Mouse (Mus musculus) Patski (cell line): ENCODE results near the gene Acss2. TPM values are rescaled to one million over a fixed set of nuclear protein-coding genes. Genes with fewer than 3 reads are reported as not detected.

Experiments
- ATAC-seq: fragments of 100-300 bp; one replicate; pipeline ENCODE4 v1.8.0; 2021
- CTCF ChIA-PET: fragments of 350-600 bp; sonication (Branson Sonifier 250); formaldehyde crosslinking; loops from one replicate; lab custom pipeline; 2022; ENCODE audit warnings: inconsistent platforms; lab: Charles Lee
- POLR2A ChIA-PET: fragments of 350-600 bp; sonication (Branson Sonifier 250); formaldehyde crosslinking; loops from one replicate; lab custom pipeline; 2022; ENCODE audit warnings: antibody characterized with exemption, inconsistent platforms; lab: Charles Lee
- DNase-seq: peaks from one replicate; pipeline ENCODE4 v3.0.0-alpha.2; 2011; ENCODE audit warnings: low read depth, low spot score
- H3K27me3 ChIP-seq: fragments of 371-371 bp; one replicate; pipeline ENCODE4 v1.5.1; 2021
- CTCF ChIP-seq: fragments of 100-300 bp; IDR thresholded peaks from one replicate; pipeline ENCODE4 v1.5.1; 2021
- in situ Hi-C: fragments of 300-500 bp; cut with MboI; formaldehyde crosslinking; loops from 3 replicates; pipeline ENCODE4 v1.11.1; 2018; ENCODE audit warnings: low pct_unique_long_range_greater_than_20kb, mixed read lengths
- polyA plus RNA-seq: library from polyadenylated mRNA; unstranded; gene quantifications from one replicate; pipeline ENCODE4 v1.2.3, GENCODE M21; 2021

The Acss2 gene
- polyA plus RNA-seq, 1 experiment from 2014 or later: 12.4 TPM

- ATAC-seq (no peak), DNase-seq (no peak)
- no peak for TF ChIP-seq CTCF
- ChIA-PET CTCF (interaction anchor here (0.9 to 2.0 kb wide), 3 partner anchors 8 to 121 kb away, joined by 3 to 5 read pairs (median 5); no protein-coding TSS in a partner anchor), POLR2A (no interaction called here)
- in situ Hi-C loops: no loop called here
- H3K27me3 ChIP-seq: no peaks in the 10 kb centered on the region
Observed at GRCm38 (mm10) chr2:155634562-155634961, 116.8 kb downstream of the Acss2 start.

Other genes with a start within 250 kb of the Acss2 start
- 128 TPM for gene Map1lc3a, start 241.7 kb upstream of the Acss2 start, polyA plus RNA-seq
- gene Pigu, start 160.5 kb upstream of the Acss2 start, polyA plus RNA-seq: 50.3 TPM
- gene Trp53inp2, start 136.9 kb upstream of the Acss2 start, polyA plus RNA-seq: 140 TPM
- 40.0 TPM for gene Ncoa6, start 44.1 kb upstream of the Acss2 start, polyA plus RNA-seq
- gene Ggt7, start 289 bp downstream of the Acss2 start, polyA plus RNA-seq: 27.0 TPM
- 43.2 TPM for gene Gss, start 74.9 kb downstream of the Acss2 start, polyA plus RNA-seq
- gene Myh7b, start 93.3 kb downstream of the Acss2 start, polyA plus RNA-seq: 0.19 TPM
- gene Trpc4ap, start 174.4 kb downstream of the Acss2 start, polyA plus RNA-seq: 120 TPM
- 35.4 TPM for gene Edem2, start 211.5 kb downstream of the Acss2 start, polyA plus RNA-seq
- gene Gm17581, start 217.9 kb downstream of the Acss2 start, polyA plus RNA-seq: not detected
- 4.5 TPM for gene Procr, start 233.2 kb downstream of the Acss2 start, polyA plus RNA-seq